Mouse (Mus musculus): ENCODE results near the gene Abcc4. TPM values are rescaled to one million over a fixed set of nuclear protein-coding genes. Genes with fewer than 3 reads are reported as not detected.
"Not testable (repeated sequence)": the region's sequence is repeated elsewhere in the genome, so short reads cannot be mapped to it uniquely, and the experiment has no call there.

Abcc4 gene
- polyA plus RNA-seq, 1 experiment: 7.7 TPM

DNA sequence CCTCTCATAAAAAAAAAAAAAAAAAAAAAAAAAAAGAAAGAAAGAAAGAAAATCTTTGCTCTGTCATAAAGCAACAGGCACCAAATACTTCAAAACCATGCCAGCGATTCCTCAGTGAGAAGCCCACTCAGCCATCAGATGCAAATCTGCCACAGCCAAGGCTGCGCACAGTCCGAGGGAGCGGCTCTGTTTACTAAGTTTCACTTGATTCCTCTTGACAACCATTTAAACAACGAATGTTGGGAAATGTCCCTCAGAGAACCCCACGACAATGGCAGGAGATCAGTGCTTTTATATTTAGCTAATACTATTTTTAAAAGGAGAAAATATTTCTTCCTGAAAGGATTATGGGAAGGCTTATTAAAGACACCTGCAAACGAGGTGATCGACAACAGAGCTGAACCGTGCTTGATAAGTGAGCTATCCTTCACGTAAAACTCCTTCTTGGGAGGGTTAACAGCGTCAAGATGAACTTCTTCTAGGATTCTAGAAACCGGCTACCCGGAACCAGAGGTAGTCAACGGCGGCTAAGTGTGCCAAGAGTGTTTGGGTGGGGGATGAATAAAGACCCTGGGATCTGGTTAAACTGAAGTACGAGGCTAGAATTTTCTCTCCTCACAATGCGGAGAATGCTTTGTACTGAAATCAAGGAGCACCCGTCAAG lies 154.8 kb downstream of the Abcc4 start:
- Histone ChIP-seq H3K4me1 (ENCODE audit: control insufficient read depth, insufficient read depth, low read length) (no peaks in the 10 kb centered on the region), H3K27ac (ENCODE audit: control insufficient read depth, insufficient read depth, low read depth, low read length, poor library complexity) (no peak overlapping the region), H3K4me3 (replicated peaks; ENCODE audit: control insufficient read depth, low read depth, low read length) (no peak overlapping the region)
- WGBS: 63% methylated on average over 18 of the region's 18 CpGs
- no peak for TF ChIP-seq CTCF (IDR thresholded peaks at IDR 0.05; ENCODE audit: control insufficient read depth, insufficient read depth, low read length)
- no peak for TF ChIP-seq POLR2A (IDR thresholded peaks at IDR 0.05; ENCODE audit: borderline replicate concordance, control insufficient read depth, low read depth, low read length)

DNA sequence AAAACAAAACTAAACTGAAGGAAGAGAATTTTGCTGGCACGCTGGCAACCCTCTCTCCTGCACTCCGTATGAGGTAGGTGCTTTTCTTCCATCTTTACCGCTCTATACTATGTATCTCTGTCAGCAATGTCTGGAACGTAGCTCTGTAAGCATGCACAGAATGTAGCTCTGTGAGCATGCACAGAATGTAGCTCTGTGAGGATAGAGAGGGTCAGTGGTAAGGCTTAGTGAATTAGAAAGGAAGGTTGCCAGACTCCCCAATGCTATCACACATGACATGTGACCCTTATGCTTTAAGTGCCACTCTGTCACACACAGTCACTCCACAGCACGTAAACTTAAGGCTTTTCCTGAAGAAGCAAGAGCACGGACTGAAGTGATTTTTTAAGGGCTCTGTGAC lies 161.5 kb downstream of the Abcc4 start:
- TF ChIP-seq CTCF (IDR thresholded peaks at IDR 0.05; ENCODE audit: control insufficient read depth, insufficient read depth, low read length) (no peak), POLR2A (IDR thresholded peaks at IDR 0.05; ENCODE audit: borderline replicate concordance, control insufficient read depth, low read depth, low read length) (no peak)
- 90% methylated on average over 6 of the region's 6 CpGs for WGBS
- Histone ChIP-seq H3K4me1 (ENCODE audit: control insufficient read depth, insufficient read depth, low read length) (no peaks in the 10 kb centered on the region), H3K4me3 (replicated peaks; ENCODE audit: control insufficient read depth, low read depth, low read length) (no peak overlapping the region), H3K27ac (ENCODE audit: control insufficient read depth, insufficient read depth, low read depth, low read length, poor library complexity) (no peak overlapping the region)

DNA sequence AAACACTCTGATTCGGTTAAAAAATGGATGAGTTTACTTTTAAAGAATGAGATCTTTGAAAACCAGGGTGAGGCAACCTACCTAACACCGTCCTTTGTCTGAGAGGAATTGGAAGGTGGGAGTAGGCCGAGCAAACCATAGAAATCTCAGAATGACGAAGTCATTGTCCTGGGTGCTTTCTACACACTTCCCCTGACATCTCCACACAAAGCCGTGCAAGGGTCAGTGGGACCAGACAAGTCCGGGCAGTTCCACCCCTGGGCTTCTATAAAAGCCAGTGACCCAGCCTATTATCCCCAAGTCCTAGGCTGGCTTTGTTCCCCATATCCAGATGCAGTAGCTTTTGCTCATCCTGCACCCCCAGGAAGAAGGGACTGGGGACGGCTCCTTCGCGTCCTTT lies 163.1 kb downstream of the Abcc4 start:
- H3K27ac ChIP-seq (ENCODE audit: control insufficient read depth, insufficient read depth, low read depth, low read length, poor library complexity): no peak overlapping the region
- H3K4me1 ChIP-seq (ENCODE audit: control insufficient read depth, insufficient read depth, low read length): no peaks in the 10 kb centered on the region
- 86% methylated on average over 9 of the region's 9 CpGs for WGBS
- TF ChIP-seq CTCF (IDR thresholded peaks at IDR 0.05; ENCODE audit: control insufficient read depth, insufficient read depth, low read length) (no peak), POLR2A (IDR thresholded peaks at IDR 0.05; ENCODE audit: borderline replicate concordance, control insufficient read depth, low read depth, low read length) (no peak)
- H3K4me3 ChIP-seq (replicated peaks; ENCODE audit: control insufficient read depth, low read depth, low read length): no peak overlapping the region

DNA sequence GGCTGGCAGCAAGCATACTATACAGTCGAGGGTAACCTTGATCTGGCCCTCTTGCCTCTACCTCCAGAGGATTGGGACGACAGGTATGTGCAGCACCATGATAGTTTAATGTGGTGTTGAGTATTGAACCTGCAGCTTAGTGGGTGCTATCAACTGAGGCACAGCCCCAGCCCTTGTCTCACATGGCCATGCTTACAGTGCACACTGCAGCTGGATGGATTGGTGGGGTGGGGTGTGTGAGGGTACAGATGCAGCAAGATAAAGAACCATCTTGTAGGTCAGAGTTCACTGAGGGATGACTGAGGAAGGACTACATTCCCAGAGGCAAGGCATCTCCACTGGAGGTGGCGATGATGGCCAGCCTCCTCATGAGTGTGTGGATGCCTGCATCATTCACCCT lies 174.5 kb downstream of the Abcc4 start:
- H3K4me1 ChIP-seq (ENCODE audit: control insufficient read depth, insufficient read depth, low read length): no peaks in the 10 kb centered on the region
- TF ChIP-seq CTCF (IDR thresholded peaks at IDR 0.05; ENCODE audit: control insufficient read depth, insufficient read depth, low read length) (no peak), POLR2A (IDR thresholded peaks at IDR 0.05; ENCODE audit: borderline replicate concordance, control insufficient read depth, low read depth, low read length) (no peak)
- H3K4me3 ChIP-seq (replicated peaks; ENCODE audit: control insufficient read depth, low read depth, low read length): no peak overlapping the region
- 77% methylated on average over 3 of the region's 3 CpGs for WGBS
- H3K27ac ChIP-seq (ENCODE audit: control insufficient read depth, insufficient read depth, low read depth, low read length, poor library complexity): no peak overlapping the region

DNA sequence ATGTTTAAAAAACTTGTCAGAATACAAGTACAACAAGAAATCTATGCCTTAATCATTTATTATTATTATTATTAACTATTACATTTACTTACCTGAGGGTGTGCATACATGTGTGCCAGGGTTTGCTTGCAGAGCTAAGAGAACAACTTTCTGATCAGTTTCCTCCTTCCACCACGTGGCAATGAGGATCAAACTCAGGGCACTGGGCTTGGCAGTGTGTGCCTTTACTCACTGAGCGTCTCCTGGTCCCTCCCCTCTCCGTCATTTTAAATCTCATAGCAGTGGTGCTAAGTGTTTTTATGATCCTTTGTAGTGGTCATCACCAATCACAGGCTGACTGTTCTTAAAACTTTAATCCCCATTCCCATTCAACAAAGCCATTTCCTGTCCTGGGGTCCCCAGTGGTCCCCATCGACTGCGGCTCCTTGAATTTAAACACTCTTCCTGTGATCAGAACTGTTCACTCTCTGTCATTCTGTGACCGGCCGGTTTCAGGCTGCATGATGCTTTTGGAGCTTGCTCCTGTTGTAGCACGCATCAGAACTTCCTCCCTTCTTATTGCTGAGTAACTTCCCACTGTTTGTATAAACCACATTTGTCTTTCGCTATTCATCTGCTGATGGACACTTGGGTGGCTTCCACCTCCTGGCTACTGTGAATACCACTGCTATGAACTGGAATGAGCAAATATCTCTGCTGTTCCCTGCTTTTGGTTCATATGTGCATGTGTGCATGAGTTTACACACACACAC lies 191.6 kb downstream of the Abcc4 start:
- WGBS: 58% methylated on average over 9 of the region's 9 CpGs
- no peaks in the 10 kb centered on the region for H3K4me1 ChIP-seq (ENCODE audit: control insufficient read depth, insufficient read depth, low read length)
- TF ChIP-seq CTCF (IDR thresholded peaks at IDR 0.05; ENCODE audit: control insufficient read depth, insufficient read depth, low read length): no peak
- no peak for TF ChIP-seq POLR2A (IDR thresholded peaks at IDR 0.05; ENCODE audit: borderline replicate concordance, control insufficient read depth, low read depth, low read length)
- H3K27ac ChIP-seq (ENCODE audit: control insufficient read depth, insufficient read depth, low read depth, low read length, poor library complexity): no peak overlapping the region
- no peak overlapping the region for H3K4me3 ChIP-seq (replicated peaks; ENCODE audit: control insufficient read depth, low read depth, low read length)

DNA sequence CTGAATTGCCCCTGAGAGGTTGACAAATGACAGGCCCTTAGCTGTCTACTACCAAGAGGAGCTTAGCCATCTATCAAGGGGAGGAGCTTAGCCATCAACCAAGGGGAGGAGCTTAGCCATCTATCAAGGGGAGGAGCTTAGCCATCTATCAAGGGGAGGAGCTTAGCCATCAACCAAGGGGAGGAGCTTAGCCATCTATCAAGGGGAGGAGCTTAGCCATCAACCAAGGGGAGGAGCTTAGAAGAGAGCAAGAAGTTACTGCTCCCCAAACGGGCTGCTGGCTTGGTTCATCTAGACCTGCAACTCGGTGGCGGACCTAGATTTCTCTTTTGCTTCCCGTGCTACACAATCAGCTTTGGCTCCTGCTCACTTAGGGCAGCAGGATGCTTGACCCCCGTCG lies 194.3 kb downstream of the Abcc4 start:
- WGBS: 93% methylated on average over 6 of the region's 6 CpGs
- H3K27ac ChIP-seq (ENCODE audit: control insufficient read depth, insufficient read depth, low read depth, low read length, poor library complexity); H3K4me1 ChIP-seq (ENCODE audit: control insufficient read depth, insufficient read depth, low read length); H3K4me3 ChIP-seq (replicated peaks; ENCODE audit: control insufficient read depth, low read depth, low read length): not testable (repeated sequence)

DNA sequence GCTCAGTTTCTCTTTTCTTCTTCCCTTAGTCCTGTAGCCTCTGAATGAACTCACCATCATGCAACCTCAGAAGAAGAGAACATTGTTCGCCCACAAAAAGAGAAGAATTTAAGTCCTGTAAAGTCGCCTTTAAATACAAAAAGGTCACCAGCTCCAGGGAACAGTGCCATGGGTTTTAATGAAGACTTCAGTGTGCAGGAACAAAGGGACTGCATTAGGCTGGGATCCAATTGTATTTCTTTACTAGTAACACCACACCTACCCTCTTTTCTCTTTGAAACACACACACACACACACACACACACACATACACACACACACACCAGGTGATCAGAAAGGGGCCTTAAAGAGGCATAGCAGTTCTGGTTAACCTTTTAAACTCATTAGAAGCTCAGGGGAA lies 195.2 kb downstream of the Abcc4 start:
- Histone ChIP-seq H3K27ac (ENCODE audit: control insufficient read depth, insufficient read depth, low read depth, low read length, poor library complexity) (no peak overlapping the region), H3K4me3 (replicated peaks; ENCODE audit: control insufficient read depth, low read depth, low read length) (no peak overlapping the region), H3K4me1 (ENCODE audit: control insufficient read depth, insufficient read depth, low read length) (no peaks in the 10 kb centered on the region)
- TF ChIP-seq POLR2A (IDR thresholded peaks at IDR 0.05; ENCODE audit: borderline replicate concordance, control insufficient read depth, low read depth, low read length) (no peak), CTCF (IDR thresholded peaks at IDR 0.05; ENCODE audit: control insufficient read depth, insufficient read depth, low read length) (no peak)
- 89% methylated on average over 2 of the region's 2 CpGs for WGBS

DNA sequence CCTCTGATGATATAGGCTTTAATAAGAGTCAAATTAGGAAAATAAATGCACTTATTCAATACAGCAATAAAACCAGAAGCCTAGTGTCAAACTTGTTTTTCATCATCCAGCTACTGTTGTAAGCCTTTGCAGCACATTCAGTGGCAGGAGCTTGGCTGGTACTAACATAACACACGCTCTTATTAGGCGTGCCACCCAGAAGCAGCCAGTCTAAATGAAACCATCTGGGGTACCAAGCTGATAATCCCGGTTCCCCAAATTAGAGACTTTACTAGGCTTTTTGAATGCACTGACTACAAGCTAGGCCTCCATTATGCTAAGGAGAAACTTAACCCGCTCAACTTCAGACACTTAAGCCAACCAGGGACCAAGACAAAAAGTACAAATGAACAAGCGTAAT lies 195.8 kb downstream of the Abcc4 start:
- H3K27ac ChIP-seq (ENCODE audit: control insufficient read depth, insufficient read depth, low read depth, low read length, poor library complexity): no peak overlapping the region
- no peak for TF ChIP-seq POLR2A (IDR thresholded peaks at IDR 0.05; ENCODE audit: borderline replicate concordance, control insufficient read depth, low read depth, low read length)
- TF ChIP-seq CTCF (IDR thresholded peaks at IDR 0.05; ENCODE audit: control insufficient read depth, insufficient read depth, low read length): no peak
- 90% methylated on average over 5 of the region's 5 CpGs for WGBS
- no peak overlapping the region for H3K4me3 ChIP-seq (replicated peaks; ENCODE audit: control insufficient read depth, low read depth, low read length)
- H3K4me1 ChIP-seq (ENCODE audit: control insufficient read depth, insufficient read depth, low read length): no peaks in the 10 kb centered on the region
